Mouse (Mus musculus): ENCODE data around the gene Rptor. TPM values are rescaled to one million over a fixed set of nuclear protein-coding genes. Genes with fewer than 3 reads are reported as not detected.
A peak's percentile ranks its signal among the peaks of the same experiment; 100 is the strongest.

Gene Rptor
- polyA plus RNA-seq, 1 experiment from 2014 or later, result 3.9 TPM

GRCm38 (mm10) chr11:119893667-119894236, 291.0 kb downstream of the Rptor start:
- Histone ChIP-seq H3K27ac (ENCODE audit: low read length) (no peak overlapping the region), H3K4me2 (ENCODE audit: low read depth, low read length) (no peak overlapping the region), H3K4me3 (ENCODE audit: low read depth, low read length) (no peak overlapping the region), H3K9me3 (replicated peaks; ENCODE audit: control insufficient read depth, low read length) (no peaks in the 10 kb centered on the region), H3K4me1 (ENCODE audit: control insufficient read depth, low read depth, low read length) (peaks cover 2% of the 10 kb centered on the region; the same call in 1 of the 2 replicates), H3K9ac (ENCODE audit: low read depth, low read length) (no peak overlapping the region), H3K27me3 (ENCODE audit: control insufficient read depth, insufficient read depth, low read depth, low read length) (no peaks in the 10 kb centered on the region), H3K36me3 (ENCODE audit: control insufficient read depth, insufficient read depth) (peaks cover under 1% of the 10 kb centered on the region; the same call in 1 of the 2 replicates)
- ATAC-seq (ENCODE audit: low read depth), result no peak
- WGBS (ENCODE audit: insufficient replicate concordance), result 73% methylated on average over 9 of the region's 10 CpGs

GRCm38 (mm10) chr11:119894634-119895033, 291.9 kb downstream of the Rptor start:
- Histone ChIP-seq H3K4me2 (ENCODE audit: low read depth, low read length) (no peak overlapping the region), H3K4me3 (ENCODE audit: low read depth, low read length) (no peak overlapping the region), H3K4me1 (ENCODE audit: control insufficient read depth, low read depth, low read length) (peaks cover 2% of the 10 kb centered on the region; the same call in 1 of the 2 replicates), H3K27ac (ENCODE audit: low read length) (no peak overlapping the region), H3K9ac (ENCODE audit: low read depth, low read length) (no peak overlapping the region), H3K36me3 (ENCODE audit: control insufficient read depth, insufficient read depth) (no peaks in the 10 kb centered on the region; the same call in 1 of the 2 replicates), H3K27me3 (ENCODE audit: control insufficient read depth, insufficient read depth, low read depth, low read length) (no peaks in the 10 kb centered on the region), H3K9me3 (replicated peaks; ENCODE audit: control insufficient read depth, low read length) (no peaks in the 10 kb centered on the region)
- peak; percentile 50 for ATAC-seq (ENCODE audit: low read depth)
- WGBS (ENCODE audit: insufficient replicate concordance), result 45% methylated on average over 6 of the region's 6 CpGs

- H3K27me3 ChIP-seq (ENCODE audit: control insufficient read depth, insufficient read depth, low read depth, low read length), result no peaks in the 10 kb centered on the region
- no peak for ATAC-seq (ENCODE audit: low read depth)
- peaks cover 2% of the 10 kb centered on the region; the same call in 1 of the 2 replicates for H3K4me1 ChIP-seq (ENCODE audit: control insufficient read depth, low read depth, low read length)
- H3K36me3 ChIP-seq (ENCODE audit: control insufficient read depth, insufficient read depth), result no peaks in the 10 kb centered on the region
- no peak overlapping the region for H3K27ac ChIP-seq (ENCODE audit: low read length)
- WGBS (ENCODE audit: insufficient replicate concordance), result 78% methylated on average over 9 of the region's 9 CpGs
- no peaks in the 10 kb centered on the region for H3K9me3 ChIP-seq (replicated peaks; ENCODE audit: control insufficient read depth, low read length)
- no peak overlapping the region for H3K9ac ChIP-seq (ENCODE audit: low read depth, low read length)
- H3K4me3 ChIP-seq (ENCODE audit: low read depth, low read length), result no peak overlapping the region
- no peak overlapping the region for H3K4me2 ChIP-seq (ENCODE audit: low read depth, low read length)
Measured at GRCm38 (mm10) chr11:119897041-119897440, 294.3 kb downstream of the Rptor start.

GRCm38 (mm10) chr11:119898976-119899375, 296.3 kb downstream of the Rptor start:
- Histone ChIP-seq H3K36me3 (ENCODE audit: control insufficient read depth, insufficient read depth) (no peaks in the 10 kb centered on the region), H3K4me2 (ENCODE audit: low read depth, low read length) (no peak overlapping the region), H3K4me1 (ENCODE audit: control insufficient read depth, low read depth, low read length) (peaks cover 2% of the 10 kb centered on the region; the same call in 1 of the 2 replicates), H3K9me3 (replicated peaks; ENCODE audit: control insufficient read depth, low read length) (no peaks in the 10 kb centered on the region), H3K27ac (ENCODE audit: low read length) (no peak overlapping the region), H3K27me3 (ENCODE audit: control insufficient read depth, insufficient read depth, low read depth, low read length) (no peaks in the 10 kb centered on the region), H3K9ac (ENCODE audit: low read depth, low read length) (no peak overlapping the region), H3K4me3 (ENCODE audit: low read depth, low read length) (no peak overlapping the region)
- WGBS (ENCODE audit: insufficient replicate concordance), result 77% methylated on average over 11 of the region's 11 CpGs
- ATAC-seq (ENCODE audit: low read depth), result no peak

GRCm38 (mm10) chr11:119901174-119901573, 298.5 kb downstream of the Rptor start:
- no peak overlapping the region for H3K9ac ChIP-seq (ENCODE audit: low read depth, low read length)

GRCm38 (mm10) chr11:119902891-119903290, 300.2 kb downstream of the Rptor start:
- H3K9ac ChIP-seq (ENCODE audit: low read depth, low read length), result no peak overlapping the region
- no peak for ATAC-seq (ENCODE audit: low read depth)
- H3K4me1 ChIP-seq (ENCODE audit: control insufficient read depth, low read depth, low read length), result no peaks in the 10 kb centered on the region
- H3K27me3 ChIP-seq (ENCODE audit: control insufficient read depth, insufficient read depth, low read depth, low read length), result no peaks in the 10 kb centered on the region
- no peak overlapping the region for H3K4me3 ChIP-seq (ENCODE audit: low read depth, low read length)
- H3K27ac ChIP-seq (ENCODE audit: low read length), result no peak overlapping the region
- H3K36me3 ChIP-seq (ENCODE audit: control insufficient read depth, insufficient read depth), result no peaks in the 10 kb centered on the region
- H3K9me3 ChIP-seq (replicated peaks; ENCODE audit: control insufficient read depth, low read length), result no peaks in the 10 kb centered on the region
- 69% methylated on average over 4 of the region's 4 CpGs for WGBS (ENCODE audit: insufficient replicate concordance)
- no peak overlapping the region for H3K4me2 ChIP-seq (ENCODE audit: low read depth, low read length)

More at GRCm38 (mm10) chr11:119901174-119901573, 298.5 kb downstream of the Rptor start:
- Histone ChIP-seq H3K4me2 (ENCODE audit: low read depth, low read length) (no peak overlapping the region), H3K27me3 (ENCODE audit: control insufficient read depth, insufficient read depth, low read depth, low read length) (no peaks in the 10 kb centered on the region), H3K36me3 (ENCODE audit: control insufficient read depth, insufficient read depth) (no peaks in the 10 kb centered on the region), H3K4me1 (ENCODE audit: control insufficient read depth, low read depth, low read length) (no peaks in the 10 kb centered on the region), H3K27ac (ENCODE audit: low read length) (no peak overlapping the region), H3K4me3 (ENCODE audit: low read depth, low read length) (no peak overlapping the region), H3K9me3 (replicated peaks; ENCODE audit: control insufficient read depth, low read length) (no peaks in the 10 kb centered on the region)
- 51% methylated on average over 4 of the region's 4 CpGs for WGBS (ENCODE audit: insufficient replicate concordance)
- no peak for ATAC-seq (ENCODE audit: low read depth)

GRCm38 (mm10) chr11:119904621-119905286, 302.0 kb downstream of the Rptor start:
- no peak overlapping the region for H3K4me3 ChIP-seq (ENCODE audit: low read depth, low read length)
- H3K4me2 ChIP-seq (ENCODE audit: low read depth, low read length), result no peak overlapping the region
- H3K36me3 ChIP-seq (ENCODE audit: control insufficient read depth, insufficient read depth), result no peaks in the 10 kb centered on the region
- H3K9ac ChIP-seq (ENCODE audit: low read depth, low read length), result no peak overlapping the region
- no peak for ATAC-seq (ENCODE audit: low read depth)
- H3K27me3 ChIP-seq (ENCODE audit: control insufficient read depth, insufficient read depth, low read depth, low read length), result no peaks in the 10 kb centered on the region
- H3K27ac ChIP-seq (ENCODE audit: low read length), result no peak overlapping the region
- 24% methylated on average over 5 of the region's 5 CpGs for WGBS (ENCODE audit: insufficient replicate concordance)
- no peaks in the 10 kb centered on the region for H3K9me3 ChIP-seq (replicated peaks; ENCODE audit: control insufficient read depth, low read length)
- H3K4me1 ChIP-seq (ENCODE audit: control insufficient read depth, low read depth, low read length), result no peaks in the 10 kb centered on the region

- Histone ChIP-seq H3K27ac (ENCODE audit: low read length) (no peak overlapping the region), H3K9ac (ENCODE audit: low read depth, low read length) (no peak overlapping the region), H3K4me2 (ENCODE audit: low read depth, low read length) (no peak overlapping the region), H3K4me3 (ENCODE audit: low read depth, low read length) (no peak overlapping the region), H3K27me3 (ENCODE audit: control insufficient read depth, insufficient read depth, low read depth, low read length) (no peaks in the 10 kb centered on the region), H3K4me1 (ENCODE audit: control insufficient read depth, low read depth, low read length) (no peaks in the 10 kb centered on the region), H3K36me3 (ENCODE audit: control insufficient read depth, insufficient read depth) (no peaks in the 10 kb centered on the region), H3K9me3 (replicated peaks; ENCODE audit: control insufficient read depth, low read length) (no peaks in the 10 kb centered on the region)
- ATAC-seq (ENCODE audit: low read depth), result no peak
- 63% methylated on average over 5 of the region's 5 CpGs for WGBS (ENCODE audit: insufficient replicate concordance)
Measured at GRCm38 (mm10) chr11:119905794-119906193, 303.1 kb downstream of the Rptor start.

- ATAC-seq (ENCODE audit: low read depth), result no peak
- no peaks in the 10 kb centered on the region for H3K9me3 ChIP-seq (replicated peaks; ENCODE audit: control insufficient read depth, low read length)
- no peaks in the 10 kb centered on the region for H3K27me3 ChIP-seq (ENCODE audit: control insufficient read depth, insufficient read depth, low read depth, low read length)
- no peaks in the 10 kb centered on the region for H3K4me1 ChIP-seq (ENCODE audit: control insufficient read depth, low read depth, low read length)
- H3K27ac ChIP-seq (ENCODE audit: low read length), result no peak overlapping the region
- WGBS (ENCODE audit: insufficient replicate concordance), result 39% methylated on average over 7 of the region's 7 CpGs
- H3K4me2 ChIP-seq (ENCODE audit: low read depth, low read length), result no peak overlapping the region
- no peak overlapping the region for H3K9ac ChIP-seq (ENCODE audit: low read depth, low read length)
- no peak overlapping the region for H3K4me3 ChIP-seq (ENCODE audit: low read depth, low read length)
- H3K36me3 ChIP-seq (ENCODE audit: control insufficient read depth, insufficient read depth), result no peaks in the 10 kb centered on the region
Measured at GRCm38 (mm10) chr11:119907006-119907650, 304.4 kb downstream of the Rptor start.

Data from liver, embryonic 16.5 days (tissue).